Mouse (Mus musculus): ENCODE measurements around the gene Vmn1r138.
"Not testable (repeated sequence)": the region's sequence is repeated elsewhere in the genome, so short reads cannot be mapped to it uniquely, and the experiment has no call there.

Gene Vmn1r138

DNA sequence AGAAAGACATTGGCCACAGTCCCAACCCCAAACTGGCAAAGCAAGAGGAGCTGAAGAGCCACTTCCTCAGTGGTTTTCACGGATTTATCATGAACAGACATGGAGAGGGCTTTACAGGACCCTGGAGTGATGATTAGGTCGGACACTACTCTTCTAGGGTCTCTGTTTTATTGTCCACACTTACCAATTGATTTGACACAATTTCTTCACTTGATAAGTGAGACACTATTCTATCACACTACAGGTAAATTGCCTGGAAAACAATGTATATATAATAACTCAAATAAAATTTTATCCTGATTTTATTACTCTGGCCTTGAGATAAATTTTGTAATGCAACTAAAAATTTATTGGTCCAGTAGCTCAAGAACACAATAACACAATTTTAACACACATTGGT is at the start of gene Vmn1r138:
TSS of gene Vmn1r138 (minus strand) at position 101 of the 400 bp plus-strand sequence.
- DNase-seq (ENCODE audit: low spot score in 2 of 2), result not testable (repeated sequence)

DNA sequence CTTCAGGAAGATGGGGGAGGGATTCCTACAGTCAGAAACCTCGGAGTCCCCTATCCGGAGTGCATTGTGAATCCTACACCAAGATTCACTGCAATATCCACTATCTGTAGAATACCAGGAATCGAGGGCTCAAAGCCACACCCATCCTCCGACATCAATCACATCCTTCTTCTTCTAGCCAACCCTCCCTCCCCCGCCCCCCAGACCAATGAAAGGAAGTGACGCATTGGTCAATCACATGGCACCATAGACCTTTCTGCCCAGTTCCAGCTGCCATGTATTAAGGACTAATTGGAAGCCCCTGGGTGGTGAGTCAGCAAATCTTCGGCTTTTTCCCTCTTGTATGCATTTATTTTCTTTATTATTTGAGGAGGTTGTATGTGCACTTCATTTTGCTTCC is 40.1 kb upstream of the Vmn1r138 start, which contains the start of gene Vmn1r139:
TSS of gene Vmn1r139 (plus strand) at position 301 of the 400 bp plus-strand sequence.
- DNase-seq (ENCODE audit: low spot score in 2 of 2), result not testable (repeated sequence)

DNA sequence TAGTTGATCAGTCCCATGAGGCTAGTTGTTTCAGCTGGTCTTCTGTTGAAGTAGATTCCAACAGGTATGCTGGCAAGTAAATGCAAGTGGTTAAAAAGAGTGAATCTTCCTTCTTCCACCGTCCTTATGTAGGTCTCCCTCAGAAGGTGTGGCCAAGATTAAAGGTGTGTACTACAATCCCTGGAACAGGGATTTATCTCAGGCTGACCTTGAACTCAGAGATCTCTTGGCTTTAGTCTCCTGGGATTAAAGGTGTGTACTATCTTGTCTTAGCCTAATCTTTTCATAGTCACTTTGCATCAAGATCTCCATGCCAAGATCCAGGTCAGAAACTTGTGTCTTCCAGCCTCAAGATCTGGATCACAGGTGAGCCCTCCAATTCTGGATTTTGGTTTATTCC is 27.5 kb upstream of the Vmn1r138 start, which contains the start of gene Gm6176:
TSS of gene Gm6176 (minus strand) at position 101 of the 400 bp plus-strand sequence.
- not testable (repeated sequence) for DNase-seq (ENCODE audit: low spot score in 2 of 2)

DNA sequence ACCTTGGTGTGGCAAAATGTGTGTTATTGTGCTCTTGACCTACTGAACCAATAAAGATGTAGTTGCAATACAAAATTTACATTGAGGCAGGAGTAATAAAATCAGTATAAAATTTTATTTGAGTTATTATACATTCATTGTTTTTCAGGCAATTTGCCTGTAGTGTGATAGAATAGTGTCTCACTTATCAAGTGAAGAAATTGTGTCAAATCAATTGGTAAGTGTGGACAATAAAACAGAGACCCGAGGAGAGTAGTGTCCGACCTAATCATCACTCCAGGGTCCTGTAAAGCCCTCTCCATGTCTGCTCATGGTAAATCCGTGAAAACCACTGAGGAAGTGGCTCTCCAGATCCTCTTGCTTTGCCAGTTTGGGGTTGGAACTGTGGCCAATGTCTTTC is 34.4 kb downstream of the Vmn1r138 start, which contains the start of gene Vmn1r137:
TSS of gene Vmn1r137 (plus strand) at position 301 of the 400 bp plus-strand sequence.
- DNase-seq (ENCODE audit: low spot score in 2 of 2), result not testable (repeated sequence)

Data from urinary bladder, postnatal 4 days (tissue).